Mouse (Mus musculus): ENCODE data around the gene Nap1l4.

Gene Nap1l4

DNA sequence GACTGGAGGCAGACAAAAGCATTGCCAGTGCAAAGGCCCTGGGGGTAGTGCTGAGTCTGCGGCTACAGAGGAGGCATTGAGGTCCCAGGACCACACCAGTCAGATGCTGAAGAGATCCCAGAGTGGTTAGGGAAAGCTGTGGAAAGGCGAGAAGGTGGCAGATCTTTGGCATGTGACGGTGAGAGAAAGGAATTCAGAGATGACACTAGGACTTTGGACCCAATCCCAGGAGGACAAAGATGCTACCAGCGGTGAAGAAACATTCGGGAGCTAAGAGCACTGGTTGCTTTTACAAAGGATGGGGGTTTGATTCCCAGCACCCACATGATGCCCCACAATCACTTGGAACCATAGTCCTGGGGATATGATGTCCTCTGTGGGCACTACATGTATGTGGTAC lies 71.1 kb downstream of the Nap1l4 start:
- DNase-seq (ENCODE audit: low read depth, low spot score) = no peak

DNA sequence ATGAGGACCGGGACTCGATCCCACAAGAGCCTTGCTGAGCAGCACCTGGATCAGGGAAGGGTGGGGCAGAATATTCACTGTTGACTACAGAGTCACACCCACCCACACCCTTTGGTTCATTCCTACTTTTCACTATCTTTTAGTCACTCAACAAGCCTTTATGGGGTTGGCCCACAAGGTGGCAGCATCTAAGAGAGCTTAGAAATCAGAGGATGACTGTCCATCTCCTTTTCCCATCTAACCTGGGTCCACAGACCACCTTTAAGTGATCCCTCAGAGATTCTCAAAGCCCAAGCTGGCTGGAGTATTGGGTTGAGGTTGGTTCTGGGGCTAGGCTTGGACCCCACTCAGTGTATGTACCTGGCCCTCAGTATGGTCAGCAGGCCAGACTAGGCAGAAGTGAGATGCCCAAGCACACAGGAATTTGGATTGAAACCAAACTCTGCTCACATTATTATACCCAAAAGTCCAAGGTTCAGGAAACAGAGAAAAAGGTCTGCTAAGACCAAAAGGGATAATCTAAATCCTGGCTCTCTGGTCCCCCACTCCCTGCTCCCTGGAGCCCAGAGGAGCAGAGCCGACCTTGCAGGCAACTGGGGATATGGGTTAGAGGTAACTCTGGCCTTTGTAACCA lies 72.1 kb downstream of the Nap1l4 start:
- DNase-seq (ENCODE audit: low read depth, low spot score) = no peak

DNA sequence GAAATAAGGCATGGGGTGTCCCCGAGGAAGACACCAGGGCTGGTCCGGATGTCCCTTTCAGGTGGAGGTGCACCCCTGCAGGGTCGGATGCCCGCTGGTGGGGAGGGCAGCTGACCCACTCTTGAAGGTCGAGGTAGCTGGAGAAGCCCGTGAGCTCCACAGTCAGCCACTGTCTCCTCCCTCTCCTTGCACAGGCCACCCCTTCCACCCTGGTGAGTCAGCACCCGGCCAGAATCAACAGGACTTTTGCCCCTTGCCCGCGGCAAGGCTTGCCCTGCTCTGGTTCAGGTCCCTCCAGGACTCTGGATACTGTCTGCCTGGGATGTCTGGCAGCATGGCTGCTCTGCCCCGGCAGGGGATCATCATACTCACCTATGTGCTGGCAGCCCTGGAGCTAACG lies 73.0 kb downstream of the Nap1l4 start:
- no peak for DNase-seq (ENCODE audit: low read depth, low spot score)

DNA sequence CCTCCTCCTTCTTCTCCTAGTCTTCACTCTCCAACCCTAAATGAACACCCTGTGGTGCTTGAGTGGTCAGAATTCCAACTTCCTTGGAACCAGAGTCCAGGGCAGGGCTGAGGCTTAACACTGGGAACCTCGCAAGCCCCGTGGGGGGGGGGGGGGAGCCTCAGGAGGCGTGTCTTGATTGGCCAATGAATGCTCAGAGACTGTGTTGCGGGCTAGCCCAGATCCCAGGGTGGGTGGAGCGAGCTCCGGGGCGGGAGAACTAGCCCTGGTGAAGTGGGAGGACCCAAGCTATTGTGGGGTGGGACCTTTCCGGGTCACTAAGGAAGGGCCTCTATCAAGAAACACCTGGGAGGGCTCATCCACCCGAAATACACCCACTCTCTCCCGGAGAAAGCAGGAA lies 74.1 kb downstream of the Nap1l4 start:
- no peak for DNase-seq (ENCODE audit: low read depth, low spot score)

DNA sequence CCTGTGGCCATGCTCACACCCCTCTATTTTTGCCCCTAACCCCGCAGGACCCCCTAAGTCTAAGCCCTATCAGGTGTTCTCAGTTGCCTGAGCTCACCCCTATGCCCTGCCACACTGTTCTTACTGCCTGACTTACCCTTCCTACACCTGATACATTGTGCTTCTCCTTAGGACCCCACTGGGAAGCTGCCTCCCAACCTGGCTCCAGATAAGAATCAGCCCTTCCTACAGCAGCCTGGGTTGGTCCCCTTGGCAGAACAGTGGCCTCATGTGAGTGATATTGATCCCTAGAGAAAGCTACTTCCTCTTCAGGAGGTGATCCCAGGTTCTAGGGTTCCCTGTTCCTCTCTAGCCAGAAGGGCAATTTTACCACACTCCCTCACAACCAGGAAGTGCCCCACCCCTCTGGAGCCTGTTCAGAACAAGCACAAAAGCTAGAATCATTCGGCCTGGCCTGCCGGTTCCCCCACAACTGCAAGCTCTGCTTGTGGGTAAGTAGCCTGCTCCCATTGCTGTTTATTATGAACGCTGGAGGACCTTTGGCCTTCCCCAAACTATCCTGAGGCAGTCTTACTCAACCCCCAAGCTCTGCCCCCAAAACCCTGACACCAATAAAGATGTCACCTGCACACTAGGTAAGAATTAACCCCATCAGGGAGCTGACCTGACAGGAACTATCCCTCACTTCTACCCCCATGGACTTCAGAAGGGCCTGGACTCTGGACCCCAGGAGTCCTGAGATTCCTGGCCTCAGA lies 75.4 kb downstream of the Nap1l4 start, which contains the start of gene Slc22a18:
TSS of gene Slc22a18 (plus strand) at position 390 of the 755 bp plus-strand sequence.
- DNase-seq (ENCODE audit: low read depth, low spot score) = no peak

DNA sequence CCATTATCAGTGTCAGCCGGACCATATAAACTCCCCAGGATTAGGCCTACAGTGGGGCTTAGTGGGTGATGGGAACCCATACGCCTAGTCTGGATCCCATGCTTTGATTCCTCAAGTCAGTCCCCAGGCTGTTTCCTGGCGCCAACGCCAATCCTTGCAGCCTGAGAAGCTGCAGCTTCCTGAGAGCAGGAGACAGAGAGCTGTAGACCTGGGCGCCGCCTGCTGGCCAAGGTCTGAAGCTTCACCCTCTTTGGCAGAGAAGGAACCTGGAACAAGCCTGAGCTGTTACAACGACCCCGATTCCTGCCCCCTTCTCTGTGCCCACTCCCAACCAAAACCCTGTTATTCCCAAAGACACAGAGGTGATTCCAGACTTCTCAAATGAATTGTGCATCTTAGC lies 79.0 kb downstream of the Nap1l4 start:
- no peak for DNase-seq (ENCODE audit: low read depth, low spot score)

DNA sequence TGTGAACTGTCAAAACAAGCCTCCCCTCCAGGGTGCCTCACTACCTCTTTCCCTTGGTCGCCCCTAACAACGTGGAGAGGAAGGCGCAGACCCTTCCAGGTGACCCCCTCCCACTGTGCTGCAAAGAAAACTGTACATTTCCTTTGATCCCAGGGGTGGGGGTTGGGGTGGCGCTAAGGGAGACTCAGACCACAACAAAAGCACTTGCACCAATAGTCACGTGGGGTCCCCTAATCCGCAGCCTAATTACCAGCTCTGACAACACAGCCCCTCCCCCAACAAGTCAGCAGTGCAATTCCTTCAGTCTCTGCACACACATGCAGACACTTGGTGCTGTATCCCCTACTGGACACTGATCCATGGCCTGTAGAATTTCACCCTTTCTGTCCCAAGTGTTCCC lies 81.2 kb downstream of the Nap1l4 start:
- DNase-seq (ENCODE audit: low read depth, low spot score) = no peak

DNA sequence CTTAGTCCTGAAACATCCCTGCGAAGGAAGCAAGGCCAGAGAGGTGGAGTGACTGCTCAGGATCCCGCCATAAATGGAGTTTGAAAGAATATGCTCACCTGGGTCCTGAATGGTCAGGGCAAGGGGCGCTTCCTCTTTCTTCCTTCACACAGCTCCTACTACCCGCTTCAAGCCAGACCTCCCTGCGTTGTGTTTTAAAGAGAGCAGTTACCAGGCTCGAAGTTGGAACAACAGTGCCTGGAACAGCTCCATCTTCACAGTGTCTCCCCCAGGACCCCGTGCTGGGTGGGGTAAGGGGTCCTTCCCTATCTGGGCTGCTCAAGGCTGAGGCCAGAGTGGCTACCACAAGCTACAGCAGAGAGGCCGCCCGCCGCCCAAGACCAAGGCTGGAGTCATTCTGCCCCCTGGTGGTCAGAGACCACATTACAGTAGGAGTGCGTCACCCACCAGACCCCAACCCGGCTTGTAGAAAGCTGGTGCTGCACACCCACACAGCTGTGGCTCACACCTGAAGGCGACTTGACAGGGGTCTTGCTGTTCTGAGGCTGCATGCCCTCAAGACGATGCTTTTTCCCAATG lies 82.7 kb downstream of the Nap1l4 start:
- peak; percentile 25 for DNase-seq (ENCODE audit: low read depth, low spot score)

DNA sequence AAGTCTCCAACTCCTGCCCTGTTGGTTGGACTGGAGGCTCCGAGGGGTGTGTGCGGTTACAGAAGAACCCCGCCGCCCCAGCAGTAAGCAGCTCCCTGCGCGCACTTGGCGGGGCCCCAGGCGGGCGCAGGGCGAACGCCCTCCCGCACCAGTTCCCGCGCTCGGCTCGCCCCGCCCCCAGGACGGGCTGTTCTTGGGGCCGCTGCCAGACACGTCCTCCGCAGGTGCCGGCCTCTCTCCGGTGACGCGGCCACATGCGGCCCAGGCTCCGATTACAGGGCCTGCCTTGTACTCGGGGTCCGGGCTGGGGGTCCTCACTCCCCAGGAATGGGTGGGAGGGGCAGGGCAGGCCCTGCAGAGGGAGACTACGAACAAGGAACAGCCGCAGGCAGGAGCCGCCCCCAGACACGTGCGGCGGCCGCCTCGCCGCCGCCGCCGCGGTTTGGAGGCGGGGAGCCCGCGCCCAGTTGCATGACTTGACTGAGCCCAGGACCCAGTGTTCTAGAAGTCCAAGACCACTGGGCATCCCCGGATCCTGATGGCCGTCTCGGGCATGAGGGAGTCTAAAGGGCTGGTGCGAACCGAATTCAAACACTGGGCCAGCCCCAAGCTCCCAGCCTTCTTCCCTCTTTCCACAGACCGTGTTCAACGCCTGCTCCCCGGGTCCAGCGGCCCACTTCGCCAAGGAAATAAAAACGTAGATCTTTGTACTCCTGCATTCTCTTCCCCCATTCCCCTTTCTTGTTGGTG lies 83.9 kb downstream of the Nap1l4 start:
- no peak for DNase-seq (ENCODE audit: low read depth, low spot score)

DNA sequence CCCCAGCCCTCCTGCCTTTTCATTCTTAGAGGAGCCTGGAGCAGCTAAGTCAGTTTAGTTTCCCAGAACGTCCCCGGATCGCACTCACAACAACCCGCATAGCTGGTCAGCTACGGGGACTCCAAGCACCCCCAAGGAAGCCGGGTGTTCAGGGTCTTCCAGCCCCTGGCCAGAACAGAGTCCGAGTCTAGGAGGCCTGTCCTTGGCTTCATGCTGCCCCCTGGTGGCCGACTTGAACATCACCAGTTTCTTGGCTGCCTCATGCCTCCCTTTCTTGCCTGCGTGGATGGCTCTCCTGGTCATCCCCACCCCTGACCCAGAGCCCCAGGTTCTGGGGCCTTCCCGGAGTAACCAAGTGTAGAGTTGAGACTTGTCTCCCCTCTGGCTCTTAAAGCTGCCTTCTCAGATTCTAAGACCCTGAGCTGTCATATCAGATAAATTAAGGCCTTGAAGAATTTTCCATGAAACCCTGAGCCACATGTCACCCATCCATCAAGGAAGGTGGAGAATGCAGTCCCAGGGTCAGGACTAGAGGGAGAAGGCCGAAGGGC lies 85.0 kb downstream of the Nap1l4 start:
- peak; percentile 36 for DNase-seq (ENCODE audit: low read depth, low spot score)
